Mouse (Mus musculus) kidney, adult 2 months (tissue): ENCODE measurements around the gene Gm35549.

ENCODE experiments used
- CTCF ChIP-seq: fragments of 200-500 bp; conservative IDR thresholded peaks from 2 replicates; pipeline ENCODE4 v1.5.1; 2011; ENCODE audit warnings: low read depth, mild to moderate bottlenecking, control low read depth, low read length, moderate library complexity, mixed read lengths; ENCODE audit not compliant: insufficient read depth, insufficient read length
- POLR2A ChIP-seq: fragments of 200-500 bp; IDR thresholded peaks from one replicate; pipeline ENCODE4 v1.6.1; 2011; ENCODE audit warnings: low read depth, low read length, control low read depth

DNA sequence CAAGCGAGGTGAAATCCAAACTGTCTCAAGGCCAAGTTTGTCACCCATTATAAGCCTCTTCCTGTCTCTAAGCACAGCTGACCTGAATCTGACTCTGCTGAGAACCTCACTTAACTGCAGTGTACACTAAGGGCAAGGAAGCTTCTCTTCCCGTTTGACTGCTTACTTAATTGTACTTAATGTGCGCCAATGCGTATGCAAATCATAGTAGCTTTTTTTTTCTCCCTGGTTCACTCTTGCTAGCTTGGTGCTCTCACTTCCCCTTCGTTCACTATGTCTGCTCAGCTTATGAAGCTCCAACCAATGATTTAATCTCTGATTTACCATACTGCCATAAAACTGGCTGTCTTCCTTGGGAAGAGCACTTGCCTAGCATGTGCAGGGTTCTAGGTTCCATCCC lies 58.6 kb downstream of the Gm35549 start:
- TF ChIP-seq CTCF (no peak), POLR2A (no peak)
